Comparison of ENCODE assay signal across 17 mouse cellular contexts in genomic region chr9:53408548-53408947, GRCm38 (mm10).
"Had no signal": no experiment of that assay in that cellular context is flagged by ENCODE, and none has a peak within 500 bp of the region (broad histone marks: within the 10 kb centered on the region; RNA-seq: fewer than 3 reads in every experiment).

No protein-coding gene starts in this region.

- H3K4me3 ChIP-seq: limb, embryonic 12.5 days; limb, embryonic 15.5 days; liver, embryonic 15.5 days; megakaryocyte, embryonic 14.5 days; midbrain, embryonic 10.5 days; midbrain, embryonic 13.5 days; myocyte; neural tube, embryonic 13.5 days had no signal

- H3K27me3 ChIP-seq: limb, embryonic 12.5 days; limb, embryonic 15.5 days; liver, embryonic 12.5 days; liver, embryonic 15.5 days; megakaryocyte, embryonic 14.5 days; midbrain, embryonic 13.5 days; neural tube, embryonic 13.5 days had no signal

- H3K4me1 ChIP-seq: limb, embryonic 15.5 days had no signal

- DNase-seq: kidney, postnatal 4 days; left cerebral cortex, postnatal 4 days; right cerebral cortex, adult 18-20 months; right cerebral cortex, postnatal 14 days; right cerebral cortex, postnatal 4 days; thymus, postnatal 25 days had no signal

- H3K36me3 ChIP-seq: limb, embryonic 12.5 days; limb, embryonic 15.5 days; liver, embryonic 12.5 days; liver, embryonic 15.5 days; midbrain, embryonic 10.5 days; midbrain, embryonic 13.5 days; neural tube, embryonic 13.5 days had no signal

- ATAC-seq: intestine, postnatal 0 days; midbrain, embryonic 13.5 days; midbrain, embryonic 16.5 days had no signal

- H3K27ac ChIP-seq: limb, embryonic 12.5 days; limb, embryonic 15.5 days; midbrain, embryonic 10.5 days; midbrain, embryonic 13.5 days; neural tube, embryonic 13.5 days had no signal

- H3K9ac ChIP-seq: limb, embryonic 12.5 days; limb, embryonic 15.5 days; liver, embryonic 12.5 days; liver, embryonic 15.5 days; midbrain, embryonic 13.5 days; neural tube, embryonic 13.5 days had no signal

- H3K4me2 ChIP-seq: limb, embryonic 12.5 days; limb, embryonic 15.5 days; midbrain, embryonic 13.5 days; neural tube, embryonic 13.5 days had no signal

- H3K9me3 ChIP-seq: limb, embryonic 15.5 days; liver, embryonic 12.5 days; liver, embryonic 15.5 days; midbrain, embryonic 10.5 days; neural tube, embryonic 13.5 days had no signal
